18 mouse cellular contexts compared by ENCODE assay signal in the genomic region with DNA sequence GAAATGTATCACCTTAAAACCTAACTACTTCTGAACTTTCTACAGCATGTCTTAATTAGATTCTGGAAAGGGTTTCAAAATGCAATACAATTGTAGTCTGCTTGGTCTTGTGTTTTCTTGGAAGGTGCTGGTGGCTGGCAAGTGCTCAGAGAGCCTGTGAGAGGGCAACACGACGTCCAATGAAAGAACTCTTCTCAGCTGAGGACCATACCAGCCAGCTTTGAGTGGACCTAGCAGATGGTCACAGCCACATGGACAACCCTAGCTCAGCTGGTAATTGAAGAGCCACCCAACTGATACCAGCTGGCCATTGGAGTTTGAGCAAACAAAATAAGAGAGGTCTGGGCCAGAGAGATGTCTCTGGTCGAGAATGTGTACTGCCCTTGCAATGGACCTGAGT. TPM values are rescaled to one million over a fixed set of nuclear protein-coding genes. Genes with fewer than 3 reads are reported as not detected.
DNase-seq lines count a peak whose midpoint lies in the region; ATAC-seq and TF ChIP-seq lines count a peak whose summit lies in the region.
"Had no signal": no experiment of that assay in that cellular context is flagged by ENCODE, and none has a peak within 500 bp of the region (broad histone marks: within the 10 kb centered on the region; RNA-seq: fewer than 3 reads in every experiment).

No protein-coding gene starts in this region.

- DNase-seq in gastrocnemius, adult 2 months = peak; percentile 65
- no peak for DNase-seq in gastrocnemius, postnatal 36 days
- peak; percentile 45 for DNase-seq in NIH3T3 (ENCODE audit: low read depth)
- DNase-seq in cerebellum, adult 2 months = peak; percentile 75 to 89
- DNase-seq in embryonic facial prominence, embryonic 14.5 days (ENCODE audit: low spot score) = no peak
- no peak for DNase-seq in hindbrain, postnatal 0 days (ENCODE audit: low spot score)
- no peak for DNase-seq in lung, adult 18-20 months
- DNase-seq: kidney, adult 18-20 months; liver, postnatal 0 days; lung, postnatal 4 days; midbrain, embryonic 14.5 days; right cerebral cortex, postnatal 14 days; thymus, adult 18-20 months had no signal

- intact Hi-C loops in gastrocnemius, adult 2 months (cut with DNase I) = loop anchor here (5.0 kb wide), 1 partner anchor 45 kb away; no protein-coding TSS in a partner anchor
- intact Hi-C loops in gastrocnemius, postnatal 36 days (cut with DNase I) = no loop called here

- H3K27ac ChIP-seq in gastrocnemius, adult 2 months = peak overlapping the region; percentile 48; the same call in 1 of the 2 replicates
- no peak overlapping the region for H3K27ac ChIP-seq in cerebellum, adult 2 months (ENCODE audit: insufficient read depth, low read length)
- peak overlapping the region; percentile 75 for H3K27ac ChIP-seq in embryonic facial prominence, embryonic 14.5 days (replicated peaks; ENCODE audit: low read depth, low read length)
- H3K27ac ChIP-seq in hindbrain, postnatal 0 days = no peak overlapping the region
- H3K27ac ChIP-seq: heart, adult 2 months; hindbrain, embryonic 15.5 days had no signal

- TF ChIP-seq POLR2A in cerebellum, adult 2 months (IDR thresholded peaks at IDR 0.05; ENCODE audit: borderline replicate concordance, insufficient read depth, low read length) = no peak

- H3K36me3 ChIP-seq in embryonic facial prominence, embryonic 14.5 days (ENCODE audit: control insufficient read depth, insufficient read depth, low read length) = no peaks in the 10 kb centered on the region
- H3K36me3 ChIP-seq in hindbrain, postnatal 0 days (ENCODE audit: insufficient read depth, low read length) = no peaks in the 10 kb centered on the region
- H3K36me3 ChIP-seq: hindbrain, embryonic 15.5 days had no signal

- H3K4me1 ChIP-seq in cerebellum, adult 2 months (ENCODE audit: control insufficient read depth, insufficient read depth, low read length) = peaks cover 3% of the 10 kb centered on the region; the same call in 1 of the 2 replicates
- H3K4me1 ChIP-seq in embryonic facial prominence, embryonic 14.5 days (ENCODE audit: control insufficient read depth, insufficient read depth, low read length) = peaks cover 40% of the 10 kb centered on the region
- H3K4me1 ChIP-seq in hindbrain, postnatal 0 days (ENCODE audit: insufficient read depth, low read length) = peaks cover 2% of the 10 kb centered on the region; the same call in 1 of the 2 replicates

- 9% methylated on average over 3 of the region's 3 CpGs for WGBS in cerebellum, adult 2 months
- WGBS in embryonic facial prominence, embryonic 14.5 days = 84% methylated on average over 3 of the region's 3 CpGs
- WGBS in hindbrain, postnatal 0 days = 70% methylated on average over 3 of the region's 3 CpGs

- no peaks in the 10 kb centered on the region for H3K9me3 ChIP-seq in embryonic facial prominence, embryonic 14.5 days (ENCODE audit: control insufficient read depth, low read length)
- no peaks in the 10 kb centered on the region for H3K9me3 ChIP-seq in hindbrain, postnatal 0 days (ENCODE audit: low read length)
- H3K9me3 ChIP-seq: hindbrain, embryonic 15.5 days had no signal

- TF ChIP-seq CTCF in gastrocnemius, adult 2 months (IDR thresholded peaks at IDR 0.05) = no peak
- TF ChIP-seq CTCF in cerebellum, adult 2 months (IDR thresholded peaks at IDR 0.05; ENCODE audit: borderline replicate concordance, insufficient read depth, low read depth, low read length) = no peak
- TF ChIP-seq CTCF in hindbrain, postnatal 0 days (IDR thresholded peaks at IDR 0.05; ENCODE audit: low read depth) = no peak

- H3K27me3 ChIP-seq in cerebellum, adult 2 months (ENCODE audit: control insufficient read depth, insufficient read depth, low read length) = no peaks in the 10 kb centered on the region
- no peaks in the 10 kb centered on the region for H3K27me3 ChIP-seq in embryonic facial prominence, embryonic 14.5 days (replicated peaks; ENCODE audit: control insufficient read depth, insufficient read depth, low read length)
- no peaks in the 10 kb centered on the region for H3K27me3 ChIP-seq in hindbrain, postnatal 0 days (ENCODE audit: insufficient read depth, low read length)
- H3K27me3 ChIP-seq: hindbrain, embryonic 15.5 days had no signal

- H3K9ac ChIP-seq in embryonic facial prominence, embryonic 14.5 days (ENCODE audit: low read depth, low read length) = no peak overlapping the region
- H3K9ac ChIP-seq in hindbrain, postnatal 0 days (replicated peaks; ENCODE audit: low read length) = no peak overlapping the region
- H3K9ac ChIP-seq: hindbrain, embryonic 15.5 days; liver, postnatal 0 days had no signal

- H3K4me2 ChIP-seq in embryonic facial prominence, embryonic 14.5 days (ENCODE audit: low read depth, low read length) = no peak overlapping the region
- no peak overlapping the region for H3K4me2 ChIP-seq in hindbrain, postnatal 0 days (ENCODE audit: low read depth, low read length)
- H3K4me2 ChIP-seq: hindbrain, embryonic 15.5 days had no signal

- no peak overlapping the region for H3K4me3 ChIP-seq in gastrocnemius, adult 2 months
- H3K4me3 ChIP-seq in cerebellum, adult 2 months (replicated peaks; ENCODE audit: insufficient read depth, low read depth, low read length) = no peak overlapping the region
- H3K4me3 ChIP-seq in embryonic facial prominence, embryonic 14.5 days (ENCODE audit: low read depth, low read length) = no peak overlapping the region
- H3K4me3 ChIP-seq in hindbrain, postnatal 0 days (ENCODE audit: low read length) = no peak overlapping the region
- H3K4me3 ChIP-seq: heart, adult 2 months; hindbrain, embryonic 15.5 days had no signal

- no peak for ATAC-seq in embryonic facial prominence, embryonic 14.5 days (ENCODE audit: low read depth)
- ATAC-seq in hindbrain, postnatal 0 days = no peak
- ATAC-seq in monocyte, adult 5-6 weeks (replicated peaks; ENCODE audit: insufficient number of reproducible peaks, low FRiP score, low TSS enrichment, poor library complexity, severe bottlenecking) = no peak
- ATAC-seq: activated CD4-positive, CD25-positive, alpha-beta regulatory T cell, adult 4 months; forebrain, embryonic 16.5 days; liver, postnatal 0 days had no signal

RNA-seq across cellular contexts. Expression of a gene that starts 55.6 kb away (rescaled TPM):
- 1 to 10 TPM; 1.0 to 1.8 TPM for total RNA-seq in gastrocnemius, adult 2 months (2021)
- total RNA-seq in gastrocnemius, postnatal 36 days (2021) = 1 to 10 TPM; 2.1 to 2.5 TPM
- polyA plus RNA-seq in cerebellum, adult 2 months (2012; rRNA removed) = 0.18 and 0.22 TPM in 2 replicates
- polyA plus RNA-seq in embryonic facial prominence, embryonic 14.5 days (2014; fragmentation: Nextera tagmentation; extraction: Ambion mirVana) = 138 and 151 TPM in 2 replicates
- 1.9 and 2.9 TPM in 2 replicates for total RNA-seq in hindbrain, postnatal 0 days (2014; rRNA removed)
- polyA plus RNA-seq in hindbrain, postnatal 0 days (2015; fragmentation: Nextera tagmentation; extraction: Ambion mirVana) = 3.3 and 3.9 TPM in 2 replicates
- not detected in 3 replicates for total RNA-seq in monocyte, adult 5-6 weeks (2017)

Comparison
In these comparisons a context has a peak if more than half of its experiments do, and no peak if none do; other contexts are left out.
1. DNase-seq: peak in gastrocnemius, adult 2 months (single experiment), NIH3T3 (single experiment) and cerebellum, adult 2 months (2 of 2); none in gastrocnemius, postnatal 36 days (0 of 2), embryonic facial prominence, embryonic 14.5 days (single experiment), hindbrain, postnatal 0 days (single experiment) and lung, adult 18-20 months (0 of 2).
2. H3K27ac ChIP-seq: peak in gastrocnemius, adult 2 months (single experiment) and embryonic facial prominence, embryonic 14.5 days (single experiment); none in cerebellum, adult 2 months (single experiment) and hindbrain, postnatal 0 days (single experiment).